Mouse (Mus musculus): ENCODE measurements around the gene Gm498.

DNA sequence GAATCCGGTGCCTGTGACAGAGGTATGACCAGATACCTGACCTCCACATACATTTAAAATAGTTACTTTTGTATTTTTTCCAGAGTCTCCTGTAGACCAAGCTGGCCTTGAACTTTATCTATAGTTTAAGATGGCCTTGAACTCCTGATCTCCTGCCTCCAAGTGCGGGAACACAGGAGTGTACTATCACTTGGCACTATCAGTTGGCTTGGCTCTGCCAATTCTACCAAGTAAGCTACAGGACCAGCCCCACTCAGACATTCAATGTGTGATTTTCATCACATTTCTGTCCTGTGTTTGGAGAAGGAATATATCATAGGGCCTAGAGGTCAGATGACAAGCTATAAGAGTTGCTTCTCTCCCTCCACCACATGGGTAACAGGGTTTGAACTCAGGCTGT lies 32.3 kb upstream of the Gm498 start:
- TF ChIP-seq POLR2A (IDR thresholded peaks at IDR 0.05; ENCODE audit: insufficient read depth, low read depth, low read length) (no peak), CTCF (IDR thresholded peaks at IDR 0.05) (no peak)

All from heart, adult 2 months (tissue).